Mouse (Mus musculus) liver, adult 2 months (tissue): ENCODE measurements at regions not wholly inside any gene's neighbourhood (a gene's known extent, or its start where the extent isn't known, plus 50 kb on each side); places are given as distances from the start of the nearest gene placed in this dataset.

Experiments
- DNase-seq: peaks from one replicate; pipeline ENCODE4 v3.0.0-alpha.2; 2011; ENCODE audit warnings: low read depth, low spot score; ENCODE audit errors: extremely low read depth
- H3K27ac ChIP-seq: fragments of 200-500 bp; replicated peaks from 2 replicates; pipeline ENCODE4 v1.5.1; 2012; ENCODE audit warnings: low read depth, mild to moderate bottlenecking, control low read depth, inconsistent platforms, low read length; ENCODE audit not compliant: insufficient read depth
- H3K27me3 ChIP-seq: fragments of 200-500 bp; 2 replicates; pipeline ENCODE4 v1.6.1; 2012; ENCODE audit warnings: mild to moderate bottlenecking, moderate library complexity, low read length, inconsistent platforms; ENCODE audit not compliant: control insufficient read depth, insufficient read depth
- H3K36me3 ChIP-seq: fragments of 200-500 bp; 2 replicates; pipeline ENCODE4 v1.6.1; 2012; ENCODE audit warnings: low read length, inconsistent platforms; ENCODE audit not compliant: control insufficient read depth, insufficient read depth
- H3K4me1 ChIP-seq: fragments of 200-500 bp; 2 replicates; pipeline ENCODE4 v1.6.1; 2011; ENCODE audit warnings: low read length; ENCODE audit not compliant: control insufficient read depth, insufficient read depth
- H3K4me3 ChIP-seq: fragments of 200-500 bp; 2 replicates; pipeline ENCODE4 v1.5.1; 2011; ENCODE audit warnings: low read depth, mild to moderate bottlenecking, control low read depth, low read length, moderate library complexity; ENCODE audit not compliant: insufficient read depth
- H3K79me2 ChIP-seq: fragments of 200-500 bp; 2 replicates; pipeline ENCODE4 v1.6.1; 2012; ENCODE audit warnings: inconsistent platforms, mild to moderate bottlenecking, low read length, moderate library complexity; ENCODE audit not compliant: control insufficient read depth, insufficient read depth
- H3K9ac ChIP-seq: fragments of 200-500 bp; 2 replicates; pipeline ENCODE4 v1.6.1; 2012; ENCODE audit warnings: low read depth, mild to moderate bottlenecking, control low read depth, inconsistent platforms, low read length
- CTCF ChIP-seq: fragments of 200-500 bp; IDR thresholded peaks from 2 replicates; pipeline ENCODE4 v1.5.1; 2011; ENCODE audit warnings: low read depth, low read length, control low read depth
- POLR2A ChIP-seq: fragments of 200-500 bp; IDR thresholded peaks from 2 replicates; pipeline ENCODE4 v1.6.1; 2011; ENCODE audit warnings: low read length, control low read depth; ENCODE audit not compliant: insufficient read depth; ENCODE audit errors: extremely low read depth
- WGBS: fragments of 180-500 bp; shearing (Covaris S2); methylation state at CpG from one replicate; pipeline ENCODE4 v1.1.7; 2018; 5-methylcytosine and 5-hydroxymethylcytosine counted together

- H3K4me3 ChIP-seq, result no peak overlapping the region
These were observed 156.5 kb upstream of the Asb5 start for GRCm38 (mm10) chr8:54372921-54373320.

GRCm38 (mm10) chr8:54375373-54376098, 153.8 kb upstream of the Asb5 start:
- Histone ChIP-seq H3K4me3 (no peak overlapping the region), H3K79me2 (no peaks in the 10 kb centered on the region), H3K4me1 (no peaks in the 10 kb centered on the region), H3K36me3 (no peaks in the 10 kb centered on the region), H3K27me3 (no peaks in the 10 kb centered on the region), H3K9ac (no peak overlapping the region), H3K27ac (no peak overlapping the region)
- WGBS, result 82% methylated on average over 3 of the region's 3 CpGs
- no peak for TF ChIP-seq CTCF
- no peak for TF ChIP-seq POLR2A
- DNase-seq, result no peak

More at GRCm38 (mm10) chr8:54372921-54373320, 156.5 kb upstream of the Asb5 start:
- no peak for DNase-seq
- no peak overlapping the region for H3K9ac ChIP-seq
- WGBS, result 65% methylated on average over 1 of the region's 1 CpGs
- no peaks in the 10 kb centered on the region for H3K79me2 ChIP-seq
- H3K36me3 ChIP-seq, result no peaks in the 10 kb centered on the region
- H3K27ac ChIP-seq, result no peak overlapping the region
- no peaks in the 10 kb centered on the region for H3K27me3 ChIP-seq
- H3K4me1 ChIP-seq, result no peaks in the 10 kb centered on the region
- TF ChIP-seq CTCF (no peak), POLR2A (no peak)

GRCm38 (mm10) chr8:54380191-54380590, 149.2 kb upstream of the Asb5 start:
- H3K4me3 ChIP-seq, result no peak overlapping the region
- TF ChIP-seq CTCF (no peak), POLR2A (no peak)
- 64% methylated on average over 2 of the region's 2 CpGs for WGBS
- H3K9ac ChIP-seq, result no peak overlapping the region
- H3K36me3 ChIP-seq, result no peaks in the 10 kb centered on the region
- DNase-seq, result no peak
- H3K27ac ChIP-seq, result no peak overlapping the region
- no peaks in the 10 kb centered on the region for H3K27me3 ChIP-seq
- H3K4me1 ChIP-seq, result no peaks in the 10 kb centered on the region
- no peaks in the 10 kb centered on the region for H3K79me2 ChIP-seq

- Histone ChIP-seq H3K36me3 (no peaks in the 10 kb centered on the region), H3K27ac (no peak overlapping the region), H3K9ac (no peak overlapping the region), H3K79me2 (no peaks in the 10 kb centered on the region), H3K4me3 (no peak overlapping the region), H3K27me3 (no peaks in the 10 kb centered on the region), H3K4me1 (no peaks in the 10 kb centered on the region)
- no peak for TF ChIP-seq CTCF
- TF ChIP-seq POLR2A, result no peak
- DNase-seq, result no peak
These were observed 136.5 kb upstream of the Asb5 start for GRCm38 (mm10) chr8:54392866-54393265.

GRCm38 (mm10) chr8:54393466-54394197, 135.7 kb upstream of the Asb5 start:
- H3K27ac ChIP-seq, result no peak overlapping the region
- no peak overlapping the region for H3K4me3 ChIP-seq
- no peak for TF ChIP-seq CTCF
- no peak for DNase-seq
- H3K27me3 ChIP-seq, result no peaks in the 10 kb centered on the region
- WGBS, result 84% methylated on average over 12 of the region's 12 CpGs
- no peaks in the 10 kb centered on the region for H3K79me2 ChIP-seq
- no peak overlapping the region for H3K9ac ChIP-seq
- H3K36me3 ChIP-seq, result no peaks in the 10 kb centered on the region
- no peaks in the 10 kb centered on the region for H3K4me1 ChIP-seq

- WGBS, result 88% methylated on average over 2 of the region's 2 CpGs
- Histone ChIP-seq H3K27ac (no peak overlapping the region), H3K36me3 (no peaks in the 10 kb centered on the region), H3K79me2 (no peaks in the 10 kb centered on the region), H3K27me3 (no peaks in the 10 kb centered on the region), H3K4me3 (no peak overlapping the region), H3K9ac (no peak overlapping the region), H3K4me1 (no peaks in the 10 kb centered on the region)
- DNase-seq, result no peak
- TF ChIP-seq POLR2A (no peak), CTCF (no peak)
These were observed 123.7 kb upstream of the Asb5 start for GRCm38 (mm10) chr8:54405723-54406122.
